8 mouse cellular contexts compared by ENCODE assay signal in genomic region chr17:26123267-26123684, GRCm38 (mm10). TPM values are rescaled to one million over a fixed set of nuclear protein-coding genes. Genes with fewer than 3 reads are reported as not detected.
DNase-seq lines count a peak whose midpoint lies in the region; ATAC-seq lines count a peak whose summit lies in the region.

Gene Mrpl28 (plus strand): TSS chr17:26123500.

- peak within 1 kb of the TSS; percentile 89 for H3K9ac ChIP-seq in hindbrain, embryonic 15.5 days

- H3K4me2 ChIP-seq in hindbrain, embryonic 15.5 days = peak within 1 kb of the TSS; percentile 89

- H3K27me3 ChIP-seq in hindbrain, embryonic 15.5 days = 0 out of 2 replicates have a peak, but pooled peaks cover 4% of the 10 kb centered on the region

- H3K4me3 ChIP-seq in hindbrain, embryonic 15.5 days = peak within 1 kb of the TSS; percentile 97

- H3K27ac ChIP-seq in hindbrain, embryonic 15.5 days (replicated peaks) = peak within 1 kb of the TSS; percentile 71

- peak; percentile 89 for ATAC-seq in hindbrain, embryonic 15.5 days (ENCODE audit: low FRiP score, low read depth)

- H3K36me3 ChIP-seq in hindbrain, embryonic 15.5 days = peaks cover 16% of the 10 kb centered on the region

- 0% methylated on average over 32 of the region's 32 CpGs for WGBS in hindbrain, embryonic 15.5 days

- H3K9me3 ChIP-seq in hindbrain, embryonic 15.5 days = no peaks in the 10 kb centered on the region

- peak; percentile 75 for DNase-seq in T-cell, adult 2 months (ENCODE audit: low spot score)
- peak; percentile 95 to 96 for DNase-seq in cerebellum, postnatal 36 days
- DNase-seq in frontal cortex, postnatal 36 days (ENCODE audit: low spot score in 2 of 2) = peak; percentile 79 to 91
- peak; percentile 76 for DNase-seq in left cerebral cortex, adult 11 months (ENCODE audit: low spot score)
- peak; percentile 94 for DNase-seq in lung, postnatal 4 days
- DNase-seq in retina, postnatal 7 days (ENCODE audit: low read depth, low spot score) = peak; percentile 95
- peak; percentile 67 for DNase-seq in urinary bladder, adult 2 months (ENCODE audit: low spot score)

- H3K4me1 ChIP-seq in hindbrain, embryonic 15.5 days (replicated peaks) = peaks cover 17% of the 10 kb centered on the region

RNA-seq across cellular contexts. Expression of gene Mrpl28, which starts in this region (rescaled TPM):
- 183 and 184 TPM in 2 replicates for polyA plus RNA-seq in hindbrain, embryonic 15.5 days (2015; fragmentation: Nextera tagmentation; extraction: Ambion mirVana)
- 62.8 and 76.4 TPM in 2 replicates for polyA plus RNA-seq in urinary bladder, adult 2 months (2012; rRNA removed)

Comparison
In these comparisons a context has a peak if more than half of its experiments do, and no peak if none do; other contexts are left out.
1. Peak in every context shown above with its lines: DNase-seq, ATAC-seq, H3K4me3 ChIP-seq and H3K27ac ChIP-seq.